Mouse (Mus musculus) myocyte (in vitro differentiated cells): Measurements from ENCODE around the gene Galnt18.

Experiments used
- MAX ChIP-seq: IDR thresholded peaks from one replicate; pipeline ENCODE4 v1.6.1; 2011; ENCODE audit warnings: low read depth, mild to moderate bottlenecking, control low read depth
- MYOG ChIP-seq, 3 experiments: IDR thresholded peaks; one replicate each; pipeline ENCODE4 v1.6.1; 2011; ENCODE audit warnings: control low read depth in 2 of 3, low read depth in 2 of 3, mild to moderate bottlenecking in 2 of 3; ENCODE audit not compliant: insufficient read length in 2 of 3, control insufficient read depth in 1 of 3, insufficient read depth in 1 of 3
- POLR2A ChIP-seq: IDR thresholded peaks from one replicate; pipeline ENCODE4 v1.6.1; 2011; ENCODE audit warnings: low read depth, mild to moderate bottlenecking, control low read depth, moderate library complexity; ENCODE audit not compliant: insufficient read length
- POLR2AphosphoS2 ChIP-seq: IDR thresholded peaks from one replicate; pipeline ENCODE4 v1.6.1; 2011; ENCODE audit warnings: low read depth, control low read depth; ENCODE audit not compliant: insufficient read length

GRCm38 (mm10) chr7:111534826-111535405 lies 244.9 kb downstream of the Galnt18 start:
- no peak for TF ChIP-seq POLR2A
- no peak for TF ChIP-seq MAX
- TF ChIP-seq MYOG (IDR thresholded peaks at IDR 0.05; ENCODE audit: control insufficient read depth in 1 of 3, insufficient read depth in 1 of 3, insufficient read length in 2 of 3, low read depth in 2 of 3) = no peak
- no peak for TF ChIP-seq POLR2AphosphoS2
